Mouse (Mus musculus) activated CD4-positive, CD25-positive, alpha-beta regulatory T cell, adult 4 months (primary cell): ENCODE data around the gene Emc10. TPM values are rescaled to one million over a fixed set of nuclear protein-coding genes. Genes with fewer than 3 reads are reported as not detected.

Experiments used
- ATAC-seq: one replicate; pipeline ENCODE4 v1.8.0; 2017
- polyA plus RNA-seq, 2 experiments: library from polyadenylated mRNA; unstranded; fragments of 100-300 nt; shearing (Covaris generic); gene quantifications; one replicate each; pipeline ENCODE4 v1.2.1; 2017

Gene Emc10
- polyA plus RNA-seq, 2 experiments from 2014 or later = 23.7 to 25.6 TPM

GRCm38 (mm10) chr7:44525126-44525832 is 28.9 kb upstream of the Emc10 start:
- no peak for ATAC-seq

- ATAC-seq = no peak
Observed at GRCm38 (mm10) chr7:44524502-44524901, 28.2 kb upstream of the Emc10 start, which contains the start of gene Mybpc2. Gene Mybpc2, minus strand, starts transcription at chr7:44524656.

GRCm38 (mm10) chr7:44523056-44523455 is 26.7 kb upstream of the Emc10 start:
- no peak for ATAC-seq

- ATAC-seq = no peak
Observed at GRCm38 (mm10) chr7:44521710-44522109, 25.4 kb upstream of the Emc10 start.

GRCm38 (mm10) chr7:44520990-44521389 is 24.7 kb upstream of the Emc10 start:
- no peak for ATAC-seq

GRCm38 (mm10) chr7:44519240-44519913 is 23.0 kb upstream of the Emc10 start:
- ATAC-seq = no peak

GRCm38 (mm10) chr7:44507491-44507890 is 11.2 kb upstream of the Emc10 start:
- ATAC-seq = no peak

GRCm38 (mm10) chr7:44501563-44502115 is 5.3 kb upstream of the Emc10 start:
- ATAC-seq = peak; percentile 71

GRCm38 (mm10) chr7:44500046-44500445 is 3.7 kb upstream of the Emc10 start:
- no peak for ATAC-seq

- no peak for ATAC-seq
Observed at GRCm38 (mm10) chr7:44498922-44499321, 2.6 kb upstream of the Emc10 start.

- ATAC-seq = no peak
Observed at GRCm38 (mm10) chr7:44497361-44498055, 1.2 kb upstream of the Emc10 start.

- ATAC-seq = peak; percentile 18
Observed at GRCm38 (mm10) chr7:44496771-44497109, 411 bp upstream of the Emc10 start.

GRCm38 (mm10) chr7:44495086-44495485 is 1.2 kb downstream of the Emc10 start:
- no peak for ATAC-seq

- no peak for ATAC-seq
Observed at GRCm38 (mm10) chr7:44494681-44495080, 1.6 kb downstream of the Emc10 start.

GRCm38 (mm10) chr7:44492166-44492826 is 4.0 kb downstream of the Emc10 start:
- ATAC-seq = no peak

GRCm38 (mm10) chr7:44491391-44491790 is 4.9 kb downstream of the Emc10 start:
- ATAC-seq = no peak

GRCm38 (mm10) chr7:44490281-44490680 is 6.0 kb downstream of the Emc10 start:
- no peak for ATAC-seq

- no peak for ATAC-seq
Observed at GRCm38 (mm10) chr7:44488545-44488944, 7.8 kb downstream of the Emc10 start.

GRCm38 (mm10) chr7:44487936-44488335 is 8.4 kb downstream of the Emc10 start:
- no peak for ATAC-seq

- ATAC-seq = no peak
Observed at GRCm38 (mm10) chr7:44486927-44487575, 9.3 kb downstream of the Emc10 start.

- ATAC-seq = no peak
Observed at GRCm38 (mm10) chr7:44485572-44486195, 10.6 kb downstream of the Emc10 start.
